Mouse (Mus musculus) G1E (cell line): ENCODE measurements around the gene Cdc42bpg.

Experiments
- CTCF ChIP-seq: IDR thresholded peaks from 2 replicates; pipeline ENCODE4 v1.5.1; 2012; ENCODE audit warnings: low read depth, low read length, inconsistent platforms, mixed read lengths
- GATA1 ChIP-seq: IDR thresholded peaks from 2 replicates; pipeline ENCODE4 v1.6.1; 2012; ENCODE audit warnings: borderline replicate concordance, low read length, inconsistent platforms, mixed read lengths
- TAL1 ChIP-seq: conservative IDR thresholded peaks from 2 replicates; pipeline ENCODE4 v1.6.1; 2012; ENCODE audit warnings: low read depth, low read length, inconsistent platforms, mixed read lengths

DNA sequence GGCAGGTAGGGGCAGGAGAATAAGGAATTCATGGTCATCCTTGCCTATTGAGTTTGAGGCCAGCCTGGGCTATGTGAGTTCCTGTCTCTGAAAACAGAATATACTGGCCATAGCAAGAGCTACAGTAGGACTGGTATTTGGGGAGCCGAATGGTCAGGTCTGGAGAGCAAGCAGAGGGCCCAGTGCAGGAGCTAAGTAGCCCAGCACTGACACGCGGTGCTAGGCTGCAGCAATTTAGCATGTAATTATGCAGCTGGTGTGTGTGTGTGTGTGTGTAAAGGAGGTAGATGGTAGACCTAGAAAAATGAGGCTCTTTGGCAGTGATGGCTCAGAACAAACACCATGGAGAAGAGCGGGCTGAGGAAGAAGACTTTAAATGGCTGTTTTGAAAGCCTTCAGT is 41.4 kb downstream of the Cdc42bpg start:
- no peak for TF ChIP-seq GATA1
- TF ChIP-seq CTCF, result no peak
- TF ChIP-seq TAL1, result no peak
